Mouse (Mus musculus) adrenal gland, postnatal 0 days (tissue): ENCODE measurements around the gene Gm4707. TPM values are rescaled to one million over a fixed set of nuclear protein-coding genes. Genes with fewer than 3 reads are reported as not detected.

ENCODE experiments used
- polyA plus RNA-seq: library from polyadenylated mRNA; unstranded; fragments of >200 nt; fragmentation: Nextera tagmentation; extraction: Ambion mirVana; gene quantifications from 2 replicates; pipeline ENCODE4 v1.2.1, GENCODE M21; 2015

Gm4707 gene
- 0.66 and 1.4 TPM in 2 replicates for polyA plus RNA-seq

DNA sequence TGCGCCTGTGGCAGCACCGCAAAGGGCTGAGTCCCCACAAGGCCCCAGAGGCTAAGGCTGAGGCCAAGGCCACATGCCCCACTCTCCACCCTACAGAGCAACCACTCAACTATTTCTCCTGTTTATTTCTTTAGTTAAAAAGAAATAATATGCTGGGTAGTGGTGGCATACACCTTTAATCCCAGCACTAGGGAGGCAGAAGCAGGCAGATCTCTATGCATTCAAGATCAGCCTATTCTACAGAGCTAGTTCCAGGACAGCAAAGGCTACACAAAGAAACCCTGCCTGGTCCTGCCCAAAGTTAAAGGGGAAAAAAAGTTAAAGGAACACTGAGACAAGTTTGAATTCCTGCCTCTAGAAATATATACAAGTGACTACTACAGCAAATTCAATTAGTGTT lies at the start of gene Gm4707:
Gene Gm4707, minus strand, starts transcription at position 101 of the 400 bp plus-strand sequence.

DNA sequence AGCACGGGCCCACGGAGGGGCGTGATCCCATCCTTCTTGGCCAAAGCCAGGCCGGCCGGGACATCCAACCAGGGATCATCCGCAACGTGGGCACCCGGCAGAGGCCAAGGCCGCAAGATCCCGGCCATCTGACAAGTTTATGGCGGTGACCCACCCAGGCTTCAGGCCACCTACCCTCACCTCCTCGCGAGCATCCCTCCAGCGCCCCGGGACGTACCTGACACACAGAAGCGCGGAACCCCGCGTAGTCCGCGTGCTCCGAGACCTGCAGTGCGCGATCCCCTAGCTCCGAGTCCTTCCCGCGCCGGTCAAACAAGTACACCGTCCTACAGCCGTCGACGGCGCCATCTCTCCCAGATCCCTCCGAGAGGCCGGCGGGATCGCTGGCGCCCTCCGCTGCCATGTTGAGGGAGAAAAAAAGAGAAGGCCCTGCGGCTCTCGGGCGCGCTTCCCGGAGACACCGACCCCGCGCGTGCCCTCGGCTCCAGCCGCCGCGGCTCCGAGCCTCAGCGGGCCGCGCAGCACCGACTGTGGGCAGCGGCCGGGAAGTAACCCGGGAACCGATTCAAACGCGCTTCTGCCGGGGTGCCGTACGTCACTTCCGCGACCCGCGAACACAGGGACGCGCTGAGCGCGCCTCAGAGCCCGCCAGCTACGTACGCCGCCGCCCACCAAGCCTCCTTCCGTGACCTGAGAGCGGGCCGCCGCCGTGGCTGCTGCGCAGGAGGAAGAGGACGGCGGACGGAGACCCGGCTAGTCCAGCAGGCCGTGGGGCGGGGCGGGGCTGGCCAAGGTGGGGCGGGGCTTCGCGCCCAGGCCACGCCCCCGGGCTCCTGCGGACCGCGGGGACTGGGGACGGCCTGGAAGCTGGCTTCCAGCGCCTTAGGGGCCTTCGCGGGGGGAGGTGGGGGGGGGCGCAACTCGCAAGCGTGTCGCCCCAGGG lies 15.3 kb upstream of the Gm4707 start, which contains the start of gene Smchd1:
Gene Smchd1, minus strand, starts transcription at position 582 of the 943 bp plus-strand sequence.

Other genes starting within 250 kb of the Gm4707 start
- 10.9 and 12.4 TPM in 2 replicates for gene Emilin2, start 147.9 kb downstream of the Gm4707 start, polyA plus RNA-seq
- gene Smchd1, start 15.4 kb upstream of the Gm4707 start, polyA plus RNA-seq = 17.0 and 31.9 TPM in 2 replicates
- 12.5 and 14.8 TPM in 2 replicates for gene Ndc80, start 66.9 kb upstream of the Gm4707 start, polyA plus RNA-seq
- 0.74 and 1.3 TPM in 2 replicates for gene Spdya, start 92.1 kb upstream of the Gm4707 start, polyA plus RNA-seq
- gene Wdr43, start 156.0 kb upstream of the Gm4707 start, polyA plus RNA-seq = 25.3 and 36.6 TPM in 2 replicates
- 0.04 and 0.25 TPM in 2 replicates for gene Togaram2, start 213.3 kb upstream of the Gm4707 start, polyA plus RNA-seq